Mouse (Mus musculus) layer of hippocampus, adult 18-20 months (tissue): ENCODE data around the gene Trim47. TPM values are rescaled to one million over a fixed set of nuclear protein-coding genes. Genes with fewer than 3 reads are reported as not detected.
"Not testable (repeated sequence)": the region's sequence is repeated elsewhere in the genome, so short reads cannot be mapped to it uniquely, and the experiment has no call there.

Experiments
- DNase-seq, 2 experiments: peaks; one replicate each; pipeline ENCODE4 v3.0.0; 2022; ENCODE audit warnings: low spot score in 2 of 2
- total RNA-seq, 2 experiments: library from RNA; stranded (reverse); gene quantifications; 2 replicates each; pipeline ENCODE4 v1.2.3; 2021

Trim47 gene
- total RNA-seq, 2 experiments from 2014 or later: 4.8 to 6.2 TPM

- DNase-seq: peak; percentile 73 to 88
These were observed 11.6 kb upstream of the Trim47 start, which contains the start of gene Mrpl38 for GRCm38 (mm10) chr11:116138468-116139138. TSS of gene Mrpl38 (minus strand) at chr11:116138868.

GRCm38 (mm10) chr11:116138096-116138467 lies 11.1 kb upstream of the Trim47 start:
- DNase-seq: no peak

- no peak for DNase-seq
These were observed 7.2 kb upstream of the Trim47 start for GRCm38 (mm10) chr11:116134171-116134570.

- no peak for DNase-seq
These were observed 6.5 kb upstream of the Trim47 start for GRCm38 (mm10) chr11:116133497-116133896.

- DNase-seq: no peak
These were observed 5.6 kb upstream of the Trim47 start for GRCm38 (mm10) chr11:116132366-116133333.

- DNase-seq: no peak
These were observed 4.5 kb upstream of the Trim47 start for GRCm38 (mm10) chr11:116131349-116132170.

GRCm38 (mm10) chr11:116130488-116131205 lies 3.6 kb upstream of the Trim47 start, which contains the start of gene Trim65:
TSS of gene Trim65 (minus strand) at chr11:116131128.
- DNase-seq: peak; percentile 83 to 92

GRCm38 (mm10) chr11:116129993-116130487 lies 3.0 kb upstream of the Trim47 start:
- no peak for DNase-seq

GRCm38 (mm10) chr11:116129091-116129790 lies 2.2 kb upstream of the Trim47 start:
- DNase-seq: no peak

GRCm38 (mm10) chr11:116127986-116128385 lies 976 bp upstream of the Trim47 start:
- no peak for DNase-seq

- DNase-seq: no peak
These were observed 749 bp downstream of the Trim47 start for GRCm38 (mm10) chr11:116126261-116126660.

- not testable (repeated sequence) for DNase-seq
These were observed 5.2 kb downstream of the Trim47 start for GRCm38 (mm10) chr11:116121731-116122245.

- no peak for DNase-seq
These were observed 9.2 kb downstream of the Trim47 start for GRCm38 (mm10) chr11:116117819-116118218.

GRCm38 (mm10) chr11:116117241-116117640 lies 9.8 kb downstream of the Trim47 start:
- no peak for DNase-seq

- no peak for DNase-seq
These were observed 15.3 kb downstream of the Trim47 start for GRCm38 (mm10) chr11:116111611-116112203.

- DNase-seq: no peak
These were observed 15.9 kb downstream of the Trim47 start for GRCm38 (mm10) chr11:116111067-116111466.

GRCm38 (mm10) chr11:116110540-116110939 lies 16.5 kb downstream of the Trim47 start:
- no peak for DNase-seq

GRCm38 (mm10) chr11:116110131-116110530 lies 16.9 kb downstream of the Trim47 start:
- DNase-seq: no peak
